Mouse (Mus musculus): ENCODE measurements around the gene Ftl1-ps1. TPM values are rescaled to one million over a fixed set of nuclear protein-coding genes. Genes with fewer than 3 reads are reported as not detected.

Ftl1-ps1 gene
- polyA plus RNA-seq, 1 experiment from 2014 or later: 68.4 TPM

GRCm38 (mm10) chr13:74382289-74382688, 17.2 kb upstream of the Ftl1-ps1 start:
- Histone ChIP-seq H3K9ac (replicated peaks; ENCODE audit: low read length) (no peak overlapping the region), H3K9me3 (replicated peaks; ENCODE audit: control insufficient read depth, low read length) (no peaks in the 10 kb centered on the region), H3K4me3 (ENCODE audit: low read depth, low read length) (no peak overlapping the region), H3K4me1 (ENCODE audit: control insufficient read depth, insufficient read depth, low read length) (no peaks in the 10 kb centered on the region), H3K36me3 (replicated peaks; ENCODE audit: control insufficient read depth, insufficient read depth, low read depth, low read length) (no peaks in the 10 kb centered on the region), H3K4me2 (ENCODE audit: low read depth, low read length) (no peak overlapping the region), H3K27ac (replicated peaks; ENCODE audit: low read depth, low read length) (no peak overlapping the region), H3K27me3 (ENCODE audit: control insufficient read depth, insufficient read depth, low read length) (no peaks in the 10 kb centered on the region)
- ATAC-seq (replicated peaks; ENCODE audit: insufficient number of reproducible peaks, low FRiP score, low TSS enrichment, low read depth) (no peak), DNase-seq (ENCODE audit: low spot score) (no peak)
- 70% methylated on average over 3 of the region's 3 CpGs for WGBS

DNA sequence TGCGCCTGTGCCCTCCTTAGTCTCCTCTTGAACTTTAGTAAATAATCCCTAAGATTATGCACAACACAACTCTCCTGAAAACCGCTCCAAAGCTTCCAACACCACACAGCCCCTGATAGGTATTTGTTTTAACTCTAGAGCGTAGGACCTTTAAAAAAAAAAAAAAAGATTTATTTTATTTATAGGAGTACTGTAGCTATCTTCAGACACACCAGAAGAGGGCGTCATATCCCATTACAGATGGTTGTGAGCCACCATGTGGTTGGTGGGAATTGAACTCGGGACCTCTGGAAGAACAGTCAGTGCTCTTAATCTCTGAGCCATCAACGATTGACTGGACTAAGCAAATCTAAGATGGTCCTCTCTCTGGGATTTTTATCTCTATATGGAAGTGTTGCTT, 9.8 kb upstream of the Ftl1-ps1 start:
- WGBS: 70% methylated on average over 6 of the region's 6 CpGs
- Histone ChIP-seq H3K9ac (replicated peaks; ENCODE audit: low read length) (no peak overlapping the region), H3K4me1 (ENCODE audit: control insufficient read depth, insufficient read depth, low read length) (no peaks in the 10 kb centered on the region), H3K27me3 (ENCODE audit: control insufficient read depth, insufficient read depth, low read length) (no peaks in the 10 kb centered on the region), H3K27ac (replicated peaks; ENCODE audit: low read depth, low read length) (no peak overlapping the region), H3K4me3 (ENCODE audit: low read depth, low read length) (no peak overlapping the region), H3K36me3 (replicated peaks; ENCODE audit: control insufficient read depth, insufficient read depth, low read depth, low read length) (no peaks in the 10 kb centered on the region), H3K4me2 (ENCODE audit: low read depth, low read length) (no peak overlapping the region; the same call in 1 of the 2 replicates), H3K9me3 (replicated peaks; ENCODE audit: control insufficient read depth, low read length) (no peaks in the 10 kb centered on the region)
- DNase-seq (ENCODE audit: low spot score) (no peak), ATAC-seq (replicated peaks; ENCODE audit: insufficient number of reproducible peaks, low FRiP score, low TSS enrichment, low read depth) (no peak)

DNA sequence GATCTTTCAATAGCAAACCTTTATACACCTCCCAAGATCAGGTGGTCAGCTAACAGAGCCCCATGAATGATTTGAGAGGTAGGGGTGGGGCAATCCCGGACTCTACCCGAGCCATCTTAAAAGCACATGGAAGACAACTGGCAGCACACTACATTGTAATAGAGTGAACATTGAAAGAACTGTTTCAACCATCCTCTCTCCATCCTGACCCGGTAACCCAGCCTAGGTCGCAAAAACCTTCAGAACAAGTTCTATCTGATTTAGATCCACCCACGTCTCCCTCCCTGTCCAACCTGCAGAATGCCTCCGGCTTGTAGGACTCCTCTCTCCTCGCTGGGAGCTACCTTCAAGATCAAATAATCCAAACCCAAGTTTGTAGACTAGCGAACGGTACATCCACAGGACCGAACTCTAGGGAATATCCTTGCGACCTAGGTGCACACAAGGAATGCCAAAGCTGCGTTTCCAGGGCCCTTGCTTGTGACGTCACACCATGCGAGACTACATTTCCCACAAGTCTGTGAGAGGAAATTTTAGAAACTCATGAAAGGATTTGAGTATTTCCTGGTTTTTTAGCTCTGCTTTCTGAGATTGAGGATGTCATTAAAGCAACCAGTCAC, 9.0 kb upstream of the Ftl1-ps1 start, which contains the start of gene Zfp72:
TSS of gene Zfp72 (minus strand) at position 466 of the 620 bp plus-strand sequence.
- Histone ChIP-seq H3K4me1 (ENCODE audit: control insufficient read depth, insufficient read depth, low read length) (no peaks in the 10 kb centered on the region), H3K9me3 (replicated peaks; ENCODE audit: control insufficient read depth, low read length) (no peaks in the 10 kb centered on the region), H3K4me3 (ENCODE audit: low read depth, low read length) (peak within 1 kb of the TSS; percentile 51), H3K4me2 (ENCODE audit: low read depth, low read length) (peak within 1 kb of the TSS; percentile 46), H3K27ac (replicated peaks; ENCODE audit: low read depth, low read length) (no peak within 1 kb of the TSS), H3K36me3 (replicated peaks; ENCODE audit: control insufficient read depth, insufficient read depth, low read depth, low read length) (no peaks in the 10 kb centered on the region), H3K27me3 (ENCODE audit: control insufficient read depth, insufficient read depth, low read length) (no peaks in the 10 kb centered on the region), H3K9ac (replicated peaks; ENCODE audit: low read length) (peak within 1 kb of the TSS; percentile 56)
- DNase-seq (ENCODE audit: low spot score) (peak; percentile 81), ATAC-seq (replicated peaks; ENCODE audit: insufficient number of reproducible peaks, low FRiP score, low TSS enrichment, low read depth) (peak; percentile 91)
- WGBS: under 1% methylated on average over 14 of the region's 14 CpGs

- DNase-seq (ENCODE audit: low spot score): no peak
- H3K9ac ChIP-seq (replicated peaks; ENCODE audit: low read length): no peak overlapping the region
- WGBS: 84% methylated on average over 2 of the region's 2 CpGs
- no peaks in the 10 kb centered on the region for H3K9me3 ChIP-seq (replicated peaks; ENCODE audit: control insufficient read depth, low read length)
- H3K27me3 ChIP-seq (ENCODE audit: control insufficient read depth, insufficient read depth, low read length): no peaks in the 10 kb centered on the region
- no peak overlapping the region for H3K27ac ChIP-seq (replicated peaks; ENCODE audit: low read depth, low read length)
- no peak for ATAC-seq (replicated peaks; ENCODE audit: insufficient number of reproducible peaks, low FRiP score, low TSS enrichment, low read depth)
- H3K4me2 ChIP-seq (ENCODE audit: low read depth, low read length): no peak overlapping the region
- no peaks in the 10 kb centered on the region for H3K36me3 ChIP-seq (replicated peaks; ENCODE audit: control insufficient read depth, insufficient read depth, low read depth, low read length)
- H3K4me3 ChIP-seq (ENCODE audit: low read depth, low read length): no peak overlapping the region
- no peaks in the 10 kb centered on the region for H3K4me1 ChIP-seq (ENCODE audit: control insufficient read depth, insufficient read depth, low read length)
Measured at GRCm38 (mm10) chr13:74391156-74391555, 8.3 kb upstream of the Ftl1-ps1 start.

DNA sequence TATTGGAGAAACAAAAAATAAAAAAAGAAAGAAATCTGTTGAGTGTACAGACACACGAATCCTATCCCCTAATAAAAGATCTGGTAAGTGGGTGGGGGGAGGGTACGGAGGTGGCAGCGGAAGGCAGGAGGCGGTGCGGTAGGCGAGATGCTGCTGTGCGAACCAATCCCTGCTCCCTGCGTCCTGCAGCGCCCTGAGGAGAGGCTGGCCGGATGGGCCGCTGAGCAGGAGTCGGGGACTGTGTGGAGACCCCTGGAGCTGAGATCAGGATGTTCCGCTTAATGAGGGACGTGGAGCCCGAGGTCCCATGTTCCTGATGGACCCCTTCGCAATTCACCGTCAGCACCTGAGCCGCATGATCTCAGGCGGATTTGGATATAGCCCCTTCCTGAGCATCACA, 40.4 kb downstream of the Ftl1-ps1 start:
- 31% methylated on average over 19 of the region's 19 CpGs for WGBS
- ATAC-seq (replicated peaks; ENCODE audit: insufficient number of reproducible peaks, low FRiP score, low TSS enrichment, low read depth): no peak
- Histone ChIP-seq H3K9me3 (replicated peaks; ENCODE audit: control insufficient read depth, low read length) (peaks cover 2% of the 10 kb centered on the region; the same call in 1 of the 2 replicates), H3K4me3 (ENCODE audit: low read depth, low read length) (no peak overlapping the region), H3K9ac (replicated peaks; ENCODE audit: low read length) (no peak overlapping the region), H3K4me1 (ENCODE audit: control insufficient read depth, insufficient read depth, low read length) (no peaks in the 10 kb centered on the region), H3K27me3 (ENCODE audit: control insufficient read depth, insufficient read depth, low read length) (no peaks in the 10 kb centered on the region; the same call in 1 of the 2 replicates), H3K36me3 (replicated peaks; ENCODE audit: control insufficient read depth, insufficient read depth, low read depth, low read length) (no peaks in the 10 kb centered on the region; the same call in 1 of the 2 replicates), H3K27ac (replicated peaks; ENCODE audit: low read depth, low read length) (no peak overlapping the region), H3K4me2 (ENCODE audit: low read depth, low read length) (no peak overlapping the region)
- no peak for DNase-seq (ENCODE audit: low spot score)

MicroRNA genes within 50 kb of the gene (microRNA counts, 519-probe panel; counts per million panel counts)
- microRNA mmu-miR-692: not detected

Small RNAs within 50 kb of the gene (microRNA-seq; reads per million reads assigned to microRNA genes)
- gene Mir692-3 (ENCODE audit: borderline number of aligned reads): not detected

Other genes starting within 250 kb of the Ftl1-ps1 start
- gene Exoc3, start 191.0 kb upstream of the Ftl1-ps1 start, polyA plus RNA-seq (2014; fragmentation: Nextera tagmentation; extraction: Ambion mirVana): 67.4 and 80.6 TPM in 2 replicates
- gene Ahrr, start 107.4 kb upstream of the Ftl1-ps1 start, polyA plus RNA-seq (2014; fragmentation: Nextera tagmentation; extraction: Ambion mirVana): 0.95 and 1.5 TPM in 2 replicates
- gene Pdcd6, start 82.1 kb upstream of the Ftl1-ps1 start, polyA plus RNA-seq (2014; fragmentation: Nextera tagmentation; extraction: Ambion mirVana): 139 and 142 TPM in 2 replicates
- 228 and 235 TPM in 2 replicates for gene Sdha, start 49.4 kb upstream of the Ftl1-ps1 start, polyA plus RNA-seq (2014; fragmentation: Nextera tagmentation; extraction: Ambion mirVana)
- gene Ccdc127, start 49.4 kb upstream of the Ftl1-ps1 start, polyA plus RNA-seq (2014; fragmentation: Nextera tagmentation; extraction: Ambion mirVana): 69.0 and 73.7 TPM in 2 replicates
- gene Lrrc14b, start 35.7 kb upstream of the Ftl1-ps1 start, polyA plus RNA-seq (2014; fragmentation: Nextera tagmentation; extraction: Ambion mirVana): not detected in 2 replicates
- 8.4 and 8.8 TPM in 2 replicates for gene Zfp72, start 8.9 kb upstream of the Ftl1-ps1 start, polyA plus RNA-seq (2014; fragmentation: Nextera tagmentation; extraction: Ambion mirVana)
- gene Zfp825, start 94.3 kb downstream of the Ftl1-ps1 start, polyA plus RNA-seq (2014; fragmentation: Nextera tagmentation; extraction: Ambion mirVana): 23.3 and 25.6 TPM in 2 replicates
- gene Erap1, start 239.9 kb downstream of the Ftl1-ps1 start, polyA plus RNA-seq (2014; fragmentation: Nextera tagmentation; extraction: Ambion mirVana): 4.6 and 6.6 TPM in 2 replicates

Data from embryonic facial prominence, embryonic 11.5 days (tissue).